In genomic region chr5:148130691-148131457, GRCm38 (mm10) we compare ENCODE assay signal across 8 mouse cellular contexts.
A peak's percentile ranks its signal among the peaks of the same experiment; 100 is the strongest.
DNase-seq lines count a peak whose midpoint lies in the region; ATAC-seq lines count a peak whose summit lies in the region.

No protein-coding gene starts in this region.

- no peaks in the 10 kb centered on the region for H3K27me3 ChIP-seq in midbrain, embryonic 15.5 days (replicated peaks)

- WGBS in midbrain, embryonic 15.5 days: 43% methylated on average over 8 of the region's 8 CpGs

- no peak for ATAC-seq in midbrain, embryonic 15.5 days (replicated peaks)
- ATAC-seq in CD4-positive, CD25-positive, alpha-beta regulatory T cell, adult 4 months: no peak

- H3K9me3 ChIP-seq in midbrain, embryonic 15.5 days: no peaks in the 10 kb centered on the region

- peaks cover 15% of the 10 kb centered on the region for H3K4me1 ChIP-seq in midbrain, embryonic 15.5 days

- no peak overlapping the region for H3K4me2 ChIP-seq in midbrain, embryonic 15.5 days

- H3K9ac ChIP-seq in midbrain, embryonic 15.5 days: no peak overlapping the region

- H3K36me3 ChIP-seq in midbrain, embryonic 15.5 days (replicated peaks): no peaks in the 10 kb centered on the region

- no peak overlapping the region for H3K4me3 ChIP-seq in midbrain, embryonic 15.5 days

- DNase-seq in ES-CJ7 (ENCODE audit: low read depth, low spot score): peak; percentile 65
- peak; percentile 92 for DNase-seq in R1 (ENCODE audit: low read depth, low spot score)
- DNase-seq in frontal cortex, postnatal 36 days (ENCODE audit: low spot score in 2 of 2): peak; percentile 36 to 68
- DNase-seq in layer of hippocampus, adult 18-20 months (ENCODE audit: low spot score in 2 of 2): peak; percentile 68 to 76
- DNase-seq in kidney, adult 8-10 months: no peak
- no peak for DNase-seq in B cell, adult 2 months

- 0 out of 2 replicates have a peak overlapping the region, but pooled peaks have one; percentile 35 for H3K27ac ChIP-seq in midbrain, embryonic 15.5 days

Comparison
In these comparisons a context has a peak if more than half of its experiments do, and no peak if none do; other contexts are left out.
1. DNase-seq: peak in ES-CJ7 (single experiment), R1 (single experiment), frontal cortex, postnatal 36 days (2 of 2) and layer of hippocampus, adult 18-20 months (2 of 2); none in kidney, adult 8-10 months (0 of 2) and B cell, adult 2 months (0 of 2).